Mouse (Mus musculus): Measurements from ENCODE around the gene Hist2h4.

DNA sequence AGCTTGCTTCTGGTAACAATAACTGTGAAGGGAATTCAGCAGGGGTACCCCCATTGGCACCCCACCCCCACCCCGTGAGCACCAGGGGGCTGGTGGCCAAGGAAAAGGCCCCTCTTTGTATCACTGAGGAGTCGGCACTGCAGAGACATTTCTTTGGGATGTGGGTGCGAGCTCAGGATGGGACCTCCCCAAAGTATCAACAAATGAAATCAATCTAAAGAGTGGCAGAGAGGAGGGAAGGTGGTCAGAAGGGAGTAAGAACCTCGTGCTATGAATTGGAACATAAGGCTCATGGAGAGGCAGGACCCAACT lies 14.1 kb downstream of the Hist2h4 start:
- TF ChIP-seq POLR2A (IDR thresholded peaks at IDR 0.05; ENCODE audit: extremely low read depth, insufficient read depth, low read length) = no peak
- no peak for TF ChIP-seq CTCF (IDR thresholded peaks at IDR 0.05; ENCODE audit: extremely low read depth, insufficient read depth, low read length)
